Mouse (Mus musculus): ENCODE data around the gene Narfl. TPM values are rescaled to one million over a fixed set of nuclear protein-coding genes. Genes with fewer than 3 reads are reported as not detected.
"Not testable (repeated sequence)": the region's sequence is repeated elsewhere in the genome, so short reads cannot be mapped to it uniquely, and the experiment has no call there.

Gene Narfl
- polyA plus RNA-seq, 1 experiment from 2014 or later: 15.3 TPM

GRCm38 (mm10) chr17:25806507-25806906, 32.9 kb downstream of the Narfl start:
- no peak for TF ChIP-seq CTCF (IDR thresholded peaks at IDR 0.05; ENCODE audit: low read depth)
- no peak for TF ChIP-seq EP300 (IDR thresholded peaks at IDR 0.05; ENCODE audit: low read depth)
- Histone ChIP-seq H3K4me2 (ENCODE audit: low read depth, low read length) (no peak overlapping the region), H3K4me3 (ENCODE audit: low read depth, low read length) (no peak overlapping the region), H3K27ac (ENCODE audit: low read depth) (no peak overlapping the region), H3K4me1 (ENCODE audit: insufficient read depth) (peaks cover 12% of the 10 kb centered on the region; the same call in 1 of the 2 replicates), H3K36me3 (replicated peaks; ENCODE audit: insufficient read depth, low read length) (no peaks in the 10 kb centered on the region), H3K9me3 (ENCODE audit: low read length) (no peaks in the 10 kb centered on the region), H3K27me3 (ENCODE audit: insufficient read depth, low read length) (peaks cover 41% of the 10 kb centered on the region), H3K9ac (replicated peaks) (no peak overlapping the region)
- no peak for ATAC-seq
- DNase-seq: no peak
- WGBS (ENCODE audit: insufficient replicate concordance): 71% methylated on average over 4 of the region's 4 CpGs

- not testable (repeated sequence) for H3K9ac ChIP-seq (replicated peaks); ATAC-seq; DNase-seq; H3K36me3 ChIP-seq (replicated peaks; ENCODE audit: insufficient read depth, low read length); H3K9me3 ChIP-seq (ENCODE audit: low read length); H3K4me2 ChIP-seq (ENCODE audit: low read depth, low read length); H3K4me3 ChIP-seq (ENCODE audit: low read depth, low read length); H3K27ac ChIP-seq (ENCODE audit: low read depth)
- WGBS (ENCODE audit: insufficient replicate concordance): 25% methylated on average over 2 of the region's 2 CpGs
- Histone ChIP-seq H3K27me3 (ENCODE audit: insufficient read depth, low read length) (peaks cover 48% of the 10 kb centered on the region), H3K4me1 (ENCODE audit: insufficient read depth) (peaks cover 12% of the 10 kb centered on the region; the same call in 1 of the 2 replicates)
- TF ChIP-seq CTCF (IDR thresholded peaks at IDR 0.05; ENCODE audit: low read depth): 0 out of 2 replicates have a peak, but pooled peaks have one; percentile 10
These were observed 33.9 kb downstream of the Narfl start for GRCm38 (mm10) chr17:25807452-25807851.

- no peak overlapping the region for H3K4me2 ChIP-seq (ENCODE audit: low read depth, low read length)
- no peak overlapping the region for H3K4me3 ChIP-seq (ENCODE audit: low read depth, low read length)
- WGBS (ENCODE audit: insufficient replicate concordance): 37% methylated on average over 5 of the region's 5 CpGs
- no peak for TF ChIP-seq CTCF (IDR thresholded peaks at IDR 0.05; ENCODE audit: low read depth)
- no peak for TF ChIP-seq EP300 (IDR thresholded peaks at IDR 0.05; ENCODE audit: low read depth)
- H3K36me3 ChIP-seq (replicated peaks; ENCODE audit: insufficient read depth, low read length): no peaks in the 10 kb centered on the region
- peaks cover 12% of the 10 kb centered on the region; the same call in 1 of the 2 replicates for H3K4me1 ChIP-seq (ENCODE audit: insufficient read depth)
- no peaks in the 10 kb centered on the region for H3K9me3 ChIP-seq (ENCODE audit: low read length)
- H3K27me3 ChIP-seq (ENCODE audit: insufficient read depth, low read length): peaks cover 53% of the 10 kb centered on the region
- no peak for ATAC-seq
- H3K27ac ChIP-seq (ENCODE audit: low read depth): no peak overlapping the region
- no peak overlapping the region for H3K9ac ChIP-seq (replicated peaks)
- no peak for DNase-seq
These were observed 34.5 kb downstream of the Narfl start for GRCm38 (mm10) chr17:25808028-25808427.

- 2% methylated on average over 90 of the region's 100 CpGs for WGBS (ENCODE audit: insufficient replicate concordance)
These were observed 35.4 kb downstream of the Narfl start, which contains the start of gene Fbxl16 for GRCm38 (mm10) chr17:25808789-25809605. TSS of gene Fbxl16 (plus strand) at chr17:25809085.

GRCm38 (mm10) chr17:25809606-25810340, 36.2 kb downstream of the Narfl start:
- H3K4me1 ChIP-seq (ENCODE audit: insufficient read depth): peaks cover 12% of the 10 kb centered on the region; the same call in 1 of the 2 replicates
- H3K27ac ChIP-seq (ENCODE audit: low read depth): no peak overlapping the region
- WGBS (ENCODE audit: insufficient replicate concordance): 15% methylated on average over 23 of the region's 25 CpGs
- no peak for DNase-seq
- peaks cover 63% of the 10 kb centered on the region for H3K27me3 ChIP-seq (ENCODE audit: insufficient read depth, low read length)
- H3K4me3 ChIP-seq (ENCODE audit: low read depth, low read length): peak overlapping the region; percentile 52
- peak overlapping the region; percentile 75 for H3K4me2 ChIP-seq (ENCODE audit: low read depth, low read length)
- no peak overlapping the region for H3K9ac ChIP-seq (replicated peaks)
- ATAC-seq: no peak
- H3K36me3 ChIP-seq (replicated peaks; ENCODE audit: insufficient read depth, low read length): no peaks in the 10 kb centered on the region
- H3K9me3 ChIP-seq (ENCODE audit: low read length): no peaks in the 10 kb centered on the region
- TF ChIP-seq EP300 (IDR thresholded peaks at IDR 0.05; ENCODE audit: low read depth): no peak
- no peak for TF ChIP-seq CTCF (IDR thresholded peaks at IDR 0.05; ENCODE audit: low read depth)

More at GRCm38 (mm10) chr17:25808789-25809605, 35.4 kb downstream of the Narfl start, which contains the start of gene Fbxl16:
- TF ChIP-seq EP300 (IDR thresholded peaks at IDR 0.05; ENCODE audit: low read depth) (no peak), CTCF (IDR thresholded peaks at IDR 0.05; ENCODE audit: low read depth) (peak; percentile 29; the same call in 1 of the 2 replicates)
- no peaks in the 10 kb centered on the region for H3K9me3 ChIP-seq (ENCODE audit: low read length)
- no peak within 1 kb of the TSS for H3K27ac ChIP-seq (ENCODE audit: low read depth)
- peaks cover 57% of the 10 kb centered on the region for H3K27me3 ChIP-seq (ENCODE audit: insufficient read depth, low read length)
- peak within 1 kb of the TSS; percentile 52 for H3K4me3 ChIP-seq (ENCODE audit: low read depth, low read length)
- peaks cover 12% of the 10 kb centered on the region; the same call in 1 of the 2 replicates for H3K4me1 ChIP-seq (ENCODE audit: insufficient read depth)
- peak; percentile 50 for DNase-seq
- H3K36me3 ChIP-seq (replicated peaks; ENCODE audit: insufficient read depth, low read length): no peaks in the 10 kb centered on the region
- peak within 1 kb of the TSS; percentile 75 for H3K4me2 ChIP-seq (ENCODE audit: low read depth, low read length)
- no peak within 1 kb of the TSS for H3K9ac ChIP-seq (replicated peaks)
- ATAC-seq: peak; percentile 56

GRCm38 (mm10) chr17:25810890-25811289, 37.3 kb downstream of the Narfl start:
- H3K4me3 ChIP-seq (ENCODE audit: low read depth, low read length): no peak overlapping the region
- DNase-seq (no peak), ATAC-seq (no peak)
- 54% methylated on average over 4 of the region's 4 CpGs for WGBS (ENCODE audit: insufficient replicate concordance)
- no peak overlapping the region for H3K27ac ChIP-seq (ENCODE audit: low read depth)
- H3K4me1 ChIP-seq (ENCODE audit: insufficient read depth): peaks cover 12% of the 10 kb centered on the region; the same call in 1 of the 2 replicates
- H3K9ac ChIP-seq (replicated peaks): no peak overlapping the region
- no peak overlapping the region for H3K4me2 ChIP-seq (ENCODE audit: low read depth, low read length)
- peaks cover 65% of the 10 kb centered on the region for H3K27me3 ChIP-seq (ENCODE audit: insufficient read depth, low read length)
- H3K36me3 ChIP-seq (replicated peaks; ENCODE audit: insufficient read depth, low read length): no peaks in the 10 kb centered on the region
- TF ChIP-seq EP300 (IDR thresholded peaks at IDR 0.05; ENCODE audit: low read depth) (no peak), CTCF (IDR thresholded peaks at IDR 0.05; ENCODE audit: low read depth) (no peak)
- H3K9me3 ChIP-seq (ENCODE audit: low read length): no peaks in the 10 kb centered on the region

All from liver, postnatal 0 days (tissue).